Mouse (Mus musculus) brain, embryonic 14.5 days (tissue): ENCODE measurements around the gene Ints12. TPM values are rescaled to one million over a fixed set of nuclear protein-coding genes. Genes with fewer than 3 reads are reported as not detected.

Experiments used
- DNase-seq: peaks from one replicate; pipeline ENCODE4 v3.0.0-alpha.2; 2011; ENCODE audit warnings: low read depth
- CTCF ChIP-seq: fragments of 200-500 bp; IDR thresholded peaks from 2 replicates; pipeline ENCODE4 v1.5.1; 2012; ENCODE audit warnings: inconsistent platforms, mild to moderate bottlenecking, moderate library complexity, borderline replicate concordance; ENCODE audit not compliant: insufficient read depth, insufficient read length; ENCODE audit errors: extremely low read depth
- POLR2A ChIP-seq: fragments of 200-500 bp; IDR thresholded peaks from 2 replicates; pipeline ENCODE4 v1.6.1; 2012; ENCODE audit warnings: mild to moderate bottlenecking, inconsistent platforms, borderline replicate concordance; ENCODE audit not compliant: poor library complexity, insufficient read depth, insufficient read length, severe bottlenecking; ENCODE audit errors: extremely low read depth
- polyA plus RNA-seq: library from polyadenylated mRNA; depleted of rRNA; stranded (reverse); fragments of >200 nt; gene quantifications from 2 replicates; pipeline ENCODE4 v1.2.3, GENCODE M21; 2012; rRNA removed

The Ints12 gene
- polyA plus RNA-seq = 15.1 and 16.2 TPM in 2 replicates

DNA sequence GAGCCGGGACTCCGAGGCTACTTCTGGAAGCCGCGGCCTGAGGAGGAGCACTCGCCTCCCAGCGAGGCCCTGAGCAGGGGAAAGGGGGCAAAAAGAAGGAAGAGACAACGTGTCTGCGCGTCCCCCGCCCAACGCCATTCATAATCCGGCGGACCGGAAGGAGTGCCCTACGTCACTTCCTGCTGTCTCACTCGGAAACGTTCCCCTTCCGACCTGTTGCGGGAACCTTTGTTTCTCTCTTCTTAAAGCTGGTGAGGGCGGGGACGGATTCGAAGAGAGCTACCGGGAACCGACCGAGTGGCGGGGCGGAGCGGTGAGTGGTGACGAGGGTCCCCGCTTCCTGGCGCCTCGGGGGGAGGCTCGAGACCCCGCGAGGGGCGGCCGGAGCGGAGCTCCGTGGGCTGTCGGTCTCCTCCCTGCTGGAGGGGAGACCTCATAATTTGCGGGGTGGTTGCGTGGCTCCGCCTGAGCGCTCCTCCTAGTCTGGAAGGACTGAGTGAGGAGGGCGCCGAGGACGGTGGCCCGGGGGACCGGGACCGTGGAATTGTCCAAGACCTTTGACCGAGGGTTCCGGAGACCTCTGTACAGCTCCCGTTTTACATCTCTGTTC lies at the start of gene Ints12, which contains the start of gene Gstcd:
Ints12 (plus strand) TSS at position 177 of the 610 bp plus-strand sequence.
Gstcd (minus strand) TSS at position 370 of the 610 bp plus-strand sequence.
- TF ChIP-seq POLR2A (peak; percentile 77), CTCF (no peak)
- DNase-seq = peak; percentile 98

DNA sequence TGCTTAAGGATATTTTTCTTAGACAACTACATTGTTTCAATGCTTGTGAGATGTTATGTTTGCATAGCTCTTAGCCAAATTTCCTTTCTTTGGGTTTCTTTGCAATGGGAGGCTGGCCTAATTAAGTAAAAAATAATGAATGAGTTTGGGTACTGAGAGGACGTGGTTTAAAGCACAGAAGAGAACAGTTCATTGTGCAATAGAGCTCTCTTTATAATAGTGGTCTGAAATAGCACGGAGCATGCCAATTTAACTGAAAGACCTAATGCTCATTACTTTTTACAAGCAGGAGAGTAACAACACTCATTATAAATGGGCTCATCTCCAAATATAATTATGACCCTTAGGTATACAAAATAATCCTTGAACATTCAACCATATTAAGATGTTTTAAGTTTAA lies 39.6 kb upstream of the Ints12 start:
- TF ChIP-seq CTCF (no peak), POLR2A (no peak)
- DNase-seq = peak; percentile 84

DNA sequence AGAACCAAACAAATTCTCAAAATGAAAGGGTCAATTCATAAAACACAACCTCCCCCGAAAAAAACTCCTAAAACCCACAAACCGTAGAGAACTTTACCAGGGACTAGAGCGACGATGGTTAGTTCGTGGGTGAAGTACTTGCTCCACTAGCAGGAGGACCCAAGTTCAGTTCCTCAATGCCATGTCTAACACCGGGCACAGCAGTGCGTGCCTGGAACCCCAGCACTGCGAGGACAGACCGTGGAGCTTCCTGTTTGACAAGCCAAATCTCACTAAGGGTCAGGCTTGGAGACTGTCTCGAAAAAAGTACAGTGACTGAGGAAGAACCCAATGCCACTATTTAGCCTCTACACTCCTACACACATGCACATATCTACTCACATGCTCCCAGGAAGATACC lies 16.1 kb upstream of the Ints12 start:
- TF ChIP-seq POLR2A (no peak), CTCF (no peak)
- DNase-seq = no peak

DNA sequence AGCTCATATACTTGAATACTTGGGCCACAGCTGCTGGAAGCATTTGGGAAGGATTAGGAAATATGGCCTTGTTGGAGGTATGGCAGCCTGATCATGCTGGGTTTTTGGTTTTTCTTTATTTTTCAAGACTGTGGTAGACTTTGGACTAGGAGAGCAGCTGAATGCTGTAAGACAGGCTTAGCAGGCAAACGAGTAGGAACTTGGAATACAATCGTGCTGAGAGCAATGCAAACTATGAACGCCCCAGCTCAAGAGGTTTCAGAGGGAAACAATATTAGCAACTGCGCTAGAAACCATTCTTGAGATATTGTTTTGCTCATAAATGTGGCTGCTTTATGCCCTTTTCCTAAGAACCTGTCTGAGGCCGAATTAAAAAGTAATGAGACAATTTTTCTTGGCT lies 8.9 kb upstream of the Ints12 start:
- TF ChIP-seq CTCF = no peak
- TF ChIP-seq POLR2A = no peak
- DNase-seq = no peak

DNA sequence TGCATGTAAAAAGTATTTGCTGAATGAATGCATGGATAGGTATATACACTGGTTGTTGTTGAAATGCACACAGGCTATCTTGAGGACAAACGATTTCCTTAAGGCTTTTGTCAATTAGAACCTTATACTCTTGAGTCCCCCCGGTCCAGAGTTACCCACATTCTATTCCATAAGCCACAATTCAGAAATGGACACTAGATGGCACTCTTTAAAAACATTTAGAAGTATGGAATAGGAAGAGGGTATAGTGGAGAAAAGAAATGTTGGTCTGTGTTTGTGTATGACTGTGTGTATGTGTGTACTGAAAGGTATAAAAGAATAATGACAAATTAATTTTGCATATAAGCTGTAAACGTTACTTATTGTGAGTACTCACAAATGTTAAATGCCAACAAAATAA lies 5.8 kb upstream of the Ints12 start:
- peak; percentile 77 for DNase-seq
- peak; percentile 22; the same call in 1 of the 2 replicates for TF ChIP-seq CTCF
- no peak for TF ChIP-seq POLR2A

DNA sequence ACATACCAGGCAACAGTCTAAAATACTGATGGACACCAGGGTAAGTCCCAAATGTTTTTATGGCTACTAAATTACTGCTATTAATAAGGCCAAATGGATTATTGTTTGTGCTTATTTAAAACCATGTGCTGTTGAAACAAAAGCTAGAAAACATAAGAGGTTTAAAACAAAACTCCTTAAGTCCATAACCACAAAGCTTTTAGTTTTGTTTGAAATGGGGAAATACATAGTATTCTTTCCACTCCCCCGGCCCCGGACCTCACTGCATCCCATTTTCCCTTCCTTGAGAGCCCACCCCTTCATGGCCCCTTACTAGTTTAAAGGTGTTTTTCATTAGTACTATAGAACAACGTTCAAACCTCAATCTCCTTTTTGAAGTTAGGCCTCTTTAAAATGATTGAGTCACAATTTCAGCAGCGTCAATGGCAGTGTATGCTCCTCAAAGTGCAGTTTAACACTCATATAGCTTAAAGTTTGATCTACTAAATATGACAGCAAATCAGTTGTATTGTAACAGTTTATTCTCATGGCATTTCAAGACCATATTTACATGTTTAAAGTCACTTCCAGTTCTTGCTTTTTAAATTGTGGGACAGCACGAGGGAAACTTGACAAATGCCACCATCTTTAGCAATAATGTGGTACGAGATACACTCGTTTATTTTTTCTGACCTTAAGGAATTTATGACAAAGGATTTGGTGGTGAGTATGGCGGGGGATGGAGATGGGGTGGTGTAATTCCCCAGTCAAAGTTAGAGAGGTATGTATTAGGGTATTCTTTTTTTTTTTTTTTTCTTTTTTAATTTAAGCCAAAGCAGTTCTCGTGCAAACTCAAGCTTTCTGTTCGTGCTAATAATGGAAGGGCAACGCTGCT lies 1.2 kb upstream of the Ints12 start:
- no peak for TF ChIP-seq CTCF
- no peak for TF ChIP-seq POLR2A
- peak; percentile 3 for DNase-seq

DNA sequence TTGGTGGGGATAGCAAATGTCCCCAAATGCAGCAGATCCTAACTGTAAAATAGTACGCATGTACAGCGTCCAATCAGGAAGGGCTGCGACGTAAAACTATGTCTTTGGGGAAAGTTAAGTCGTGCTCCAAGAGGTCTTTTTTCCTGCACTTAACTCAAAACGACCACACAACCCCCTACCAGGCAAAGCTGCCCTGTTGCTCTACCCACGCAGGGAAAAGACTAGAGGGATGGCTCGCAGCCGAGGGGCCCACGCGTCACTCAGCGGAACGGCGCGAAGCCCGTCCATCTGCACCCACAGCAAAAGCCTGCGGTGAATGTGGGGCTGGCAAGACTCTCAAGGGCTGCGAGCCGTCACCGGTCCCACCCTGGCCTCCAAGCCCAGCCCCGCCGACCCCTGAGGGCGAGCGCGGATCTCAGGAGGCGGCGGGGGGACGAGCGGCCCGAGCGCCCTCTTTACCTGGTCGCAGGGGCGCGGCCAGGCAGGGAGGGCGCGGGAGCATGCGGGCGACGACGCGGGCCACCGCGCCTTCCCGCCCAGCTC lies 448 bp upstream of the Ints12 start:
- TF ChIP-seq POLR2A = no peak
- no peak for TF ChIP-seq CTCF
- no peak for DNase-seq

DNA sequence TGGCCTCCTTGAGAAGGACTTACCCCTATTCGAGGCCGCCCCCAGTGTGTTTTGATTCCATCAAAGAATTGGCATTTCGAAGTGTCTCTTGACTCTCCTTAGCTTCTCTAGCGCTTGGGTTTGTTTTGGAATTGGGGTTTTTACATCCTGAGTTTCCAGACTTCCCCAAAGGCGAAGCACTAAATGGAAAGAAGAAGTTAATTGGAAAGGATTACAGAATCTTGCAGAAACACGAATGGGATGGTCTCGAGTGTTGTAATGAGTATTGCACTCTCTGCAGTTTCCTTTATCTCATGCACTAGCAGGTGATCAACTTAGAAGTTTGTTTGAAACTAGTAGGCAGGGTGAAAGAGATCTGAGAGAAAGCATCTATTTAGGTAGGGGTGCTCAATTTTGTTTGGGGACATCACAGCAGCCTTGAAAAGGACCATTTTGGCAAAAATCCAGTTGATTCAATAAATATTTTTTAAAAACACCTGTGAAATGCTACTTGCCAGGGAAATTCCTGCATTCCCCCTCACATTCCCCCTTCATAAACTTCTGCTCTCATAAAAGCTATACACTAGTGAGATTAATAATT lies 724 bp downstream of the Ints12 start:
- TF ChIP-seq POLR2A = no peak
- TF ChIP-seq CTCF = no peak
- DNase-seq = no peak

DNA sequence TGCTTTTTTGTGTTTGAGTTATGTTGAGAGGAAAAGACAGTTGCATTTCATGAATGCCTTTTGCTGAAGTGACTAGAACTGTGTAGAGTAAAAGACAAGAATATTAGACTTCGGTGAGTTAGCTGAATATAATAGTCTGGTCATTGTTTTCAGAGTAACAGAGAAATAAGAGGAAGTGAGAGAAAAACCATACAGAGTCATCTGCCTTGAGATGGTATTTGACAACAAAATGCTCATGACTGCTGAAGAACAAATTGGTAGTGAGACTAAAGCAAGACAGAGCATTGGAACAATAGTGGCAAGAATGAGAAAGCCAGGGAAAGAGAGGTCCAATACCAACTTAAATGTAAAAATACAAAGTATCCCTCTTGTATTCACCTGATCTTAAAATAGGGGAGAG lies 1.3 kb downstream of the Ints12 start:
- TF ChIP-seq CTCF = no peak
- TF ChIP-seq POLR2A = no peak
- no peak for DNase-seq

DNA sequence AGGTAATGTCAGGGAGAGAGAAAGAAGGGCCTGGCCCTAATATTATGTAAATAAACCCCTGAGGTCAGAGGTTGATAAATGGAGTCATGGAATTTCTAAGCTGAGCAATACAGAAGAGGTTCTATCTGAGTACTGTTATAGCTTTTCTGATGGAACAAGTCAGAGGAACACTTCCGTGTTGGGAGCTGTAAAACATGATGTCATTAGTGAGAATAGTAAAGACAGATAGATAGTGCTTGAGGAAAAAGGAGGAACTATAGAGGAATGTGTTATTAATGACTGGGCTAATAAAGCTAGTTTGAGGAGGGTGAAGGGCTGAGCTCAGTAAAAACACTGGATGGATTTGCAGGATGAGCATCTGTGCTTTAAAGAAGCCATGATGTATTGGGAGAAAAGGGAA lies 2.7 kb downstream of the Ints12 start:
- DNase-seq = no peak
- no peak for TF ChIP-seq CTCF
- TF ChIP-seq POLR2A = no peak

DNA sequence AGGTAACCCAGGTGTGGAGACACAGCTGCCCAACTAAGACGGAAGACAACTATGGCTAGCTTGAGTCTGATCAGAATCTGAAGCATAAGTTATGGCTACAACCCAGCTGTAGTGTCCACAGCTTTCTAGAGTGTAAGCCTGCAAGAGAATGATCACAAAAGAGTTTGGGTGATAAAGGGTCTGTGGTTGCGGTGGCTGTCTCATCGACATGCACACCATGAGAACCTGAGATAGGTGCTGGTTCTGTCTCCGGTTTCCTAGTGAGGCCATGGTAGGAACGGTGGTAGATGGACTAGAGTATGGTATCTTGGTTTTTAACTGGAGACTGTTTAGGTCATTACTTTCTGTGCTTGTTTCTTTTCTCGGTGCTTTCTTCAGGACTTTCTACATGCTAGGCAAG lies 6.3 kb downstream of the Ints12 start:
- no peak for DNase-seq
- TF ChIP-seq CTCF (no peak), POLR2A (no peak)

DNA sequence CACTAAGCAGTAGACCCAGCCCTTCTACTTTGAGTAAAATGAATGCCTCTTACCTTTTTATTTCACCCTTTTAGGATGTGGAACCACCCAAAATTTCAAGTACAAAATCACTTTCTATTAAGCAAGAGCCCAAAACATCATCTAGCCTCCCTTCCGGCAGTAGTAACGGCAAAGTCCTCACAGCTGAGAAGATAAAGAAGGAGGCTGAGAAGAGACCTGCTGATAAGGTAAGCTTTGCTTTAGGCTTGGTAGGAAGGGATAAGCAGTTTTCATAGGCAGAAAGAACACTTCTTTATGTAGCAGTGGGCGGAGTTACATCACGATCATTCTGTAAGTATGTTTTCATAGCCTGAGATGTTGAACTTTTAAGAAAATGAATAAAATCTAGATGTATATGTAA lies 6.7 kb downstream of the Ints12 start:
- no peak for DNase-seq
- no peak for TF ChIP-seq POLR2A
- TF ChIP-seq CTCF = no peak

DNA sequence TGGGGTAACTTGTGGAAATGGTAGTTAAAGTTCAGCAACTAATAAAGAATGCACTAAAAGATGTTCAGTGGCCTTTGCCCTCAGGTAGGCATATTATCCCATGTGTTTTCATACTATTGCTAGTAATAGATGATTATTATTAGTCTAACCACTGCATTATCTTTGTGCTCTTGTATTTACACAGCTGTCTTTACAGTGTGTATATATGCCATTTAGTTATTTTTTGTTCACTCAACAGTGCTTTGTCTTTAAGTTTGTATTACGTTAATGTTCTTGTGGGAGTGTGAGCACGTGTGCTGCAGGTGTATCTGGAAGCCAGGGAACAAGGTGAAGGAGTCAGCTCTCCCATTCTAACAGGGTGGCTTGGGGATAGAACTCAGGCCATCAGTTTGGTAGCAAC lies 7.3 kb downstream of the Ints12 start:
- no peak for DNase-seq
- TF ChIP-seq CTCF = no peak
- TF ChIP-seq POLR2A = no peak
